Mouse (Mus musculus) hindbrain, embryonic 12.5 days (tissue): ENCODE measurements around the gene Nfkbil1. TPM values are rescaled to one million over a fixed set of nuclear protein-coding genes. Genes with fewer than 3 reads are reported as not detected.

Experiments used
- ATAC-seq: fragments of 200-750 bp; cut with Nextera tagmentation; 2 replicates; pipeline ENCODE4 v1.8.0; 2017; ENCODE audit warnings: moderate TSS enrichment; ENCODE audit not compliant: low FRiP score
- H3K27ac ChIP-seq: fragments of 300-500 bp; sonication (generic); 2 replicates; pipeline ENCODE4 v1.5.1; 2016; ENCODE audit warnings: mild to moderate bottlenecking
- H3K27me3 ChIP-seq: fragments of 300-500 bp; sonication (generic); 2 replicates; pipeline ENCODE4 v1.6.1; 2016; ENCODE audit warnings: mild to moderate bottlenecking
- H3K36me3 ChIP-seq: fragments of 300-500 bp; sonication (generic); 2 replicates; pipeline ENCODE4 v1.6.1; 2016; ENCODE audit warnings: mild to moderate bottlenecking
- H3K4me1 ChIP-seq: fragments of 300-500 bp; sonication (generic); 2 replicates; pipeline ENCODE4 v1.6.1; 2016
- H3K4me2 ChIP-seq: fragments of 300-500 bp; sonication (generic); replicated peaks from 2 replicates; pipeline ENCODE4 v1.6.1; 2016; ENCODE audit warnings: mild to moderate bottlenecking
- H3K4me3 ChIP-seq: fragments of 300-500 bp; sonication (generic); 2 replicates; pipeline ENCODE4 v1.5.1; 2016; ENCODE audit warnings: mild to moderate bottlenecking
- H3K9ac ChIP-seq: fragments of 300-500 bp; sonication (generic); 2 replicates; pipeline ENCODE4 v1.6.1; 2016; ENCODE audit warnings: mild to moderate bottlenecking, moderate library complexity
- H3K9me3 ChIP-seq: fragments of 300-500 bp; sonication (generic); replicated peaks from 2 replicates; pipeline ENCODE4 v1.6.1; 2016; ENCODE audit warnings: mild to moderate bottlenecking
- WGBS: fragments of 180-500 bp; shearing (Covaris S2); methylation state at CpG from one replicate; pipeline ENCODE4 v1.1.7; 2016; 5-methylcytosine and 5-hydroxymethylcytosine counted together
- polyA plus RNA-seq: library from polyadenylated mRNA; unstranded; fragments of >200 nt; fragmentation: Nextera tagmentation; extraction: Ambion mirVana; gene quantifications from 2 replicates; pipeline ENCODE4 v1.2.1, GENCODE M21; 2016

The Nfkbil1 gene
- polyA plus RNA-seq, 1 experiment from 2014 or later = 12.2 TPM

DNA sequence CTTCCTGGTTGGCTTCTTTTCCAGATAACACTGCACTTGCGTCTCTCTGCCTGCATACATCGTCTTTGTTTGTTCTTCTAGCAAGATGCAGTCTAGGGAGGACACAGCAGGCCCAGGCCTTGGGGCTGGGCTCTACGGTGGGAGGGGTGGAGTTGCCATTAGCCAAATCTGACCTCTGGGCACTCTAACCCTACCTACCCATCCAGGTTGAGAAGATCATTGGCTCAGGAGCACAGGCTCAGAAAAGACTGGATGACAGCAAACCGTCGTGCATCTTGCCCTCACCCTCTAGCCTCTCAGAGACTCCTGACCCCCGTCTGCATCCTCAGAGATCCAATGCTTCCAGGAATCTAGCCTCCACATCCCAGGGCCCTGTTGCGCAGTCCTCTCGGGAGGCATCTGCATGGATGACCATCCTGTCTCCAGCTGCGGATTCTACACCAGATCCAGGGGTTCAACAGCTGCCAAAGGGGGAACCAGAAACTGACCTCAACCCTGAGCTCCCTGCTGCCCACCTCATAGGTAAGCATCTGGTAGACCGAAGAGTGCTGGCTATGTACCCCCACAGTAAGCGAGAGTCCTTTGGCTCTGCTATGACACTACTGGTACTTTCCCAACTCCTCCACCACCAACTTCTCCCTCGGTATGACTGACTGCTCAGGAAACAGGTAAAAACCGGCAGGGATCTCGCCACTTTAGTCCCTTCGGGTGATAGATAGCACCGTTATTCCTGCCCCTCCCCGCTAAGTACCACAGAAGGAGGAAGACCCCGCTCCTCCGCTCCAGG is 40.6 kb downstream of the Nfkbil1 start:
- Histone ChIP-seq H3K9ac (no peak overlapping the region), H3K4me1 (peaks cover 18% of the 10 kb centered on the region), H3K27me3 (peaks cover 52% of the 10 kb centered on the region), H3K36me3 (no peaks in the 10 kb centered on the region), H3K9me3 (no peaks in the 10 kb centered on the region), H3K27ac (no peak overlapping the region), H3K4me3 (peak overlapping the region; percentile 35), H3K4me2 (peak overlapping the region; percentile 60)
- 42% methylated on average over 19 of the region's 19 CpGs for WGBS
- ATAC-seq = peak; percentile 38; the same call in 1 of the 2 replicates

GRCm38 (mm10) chr17:35193881-35194843 is 41.4 kb downstream of the Nfkbil1 start, which contains the start of gene Ltb:
Gene Ltb, plus strand, starts transcription at chr17:35194439.
- no peak for ATAC-seq
- Histone ChIP-seq H3K36me3 (no peaks in the 10 kb centered on the region), H3K4me2 (peak within 1 kb of the TSS; percentile 60), H3K27ac (no peak within 1 kb of the TSS), H3K9ac (no peak within 1 kb of the TSS), H3K4me3 (peak within 1 kb of the TSS; percentile 35), H3K4me1 (peaks cover 18% of the 10 kb centered on the region), H3K9me3 (no peaks in the 10 kb centered on the region), H3K27me3 (peaks cover 54% of the 10 kb centered on the region)
- WGBS = 67% methylated on average over 28 of the region's 28 CpGs

DNA sequence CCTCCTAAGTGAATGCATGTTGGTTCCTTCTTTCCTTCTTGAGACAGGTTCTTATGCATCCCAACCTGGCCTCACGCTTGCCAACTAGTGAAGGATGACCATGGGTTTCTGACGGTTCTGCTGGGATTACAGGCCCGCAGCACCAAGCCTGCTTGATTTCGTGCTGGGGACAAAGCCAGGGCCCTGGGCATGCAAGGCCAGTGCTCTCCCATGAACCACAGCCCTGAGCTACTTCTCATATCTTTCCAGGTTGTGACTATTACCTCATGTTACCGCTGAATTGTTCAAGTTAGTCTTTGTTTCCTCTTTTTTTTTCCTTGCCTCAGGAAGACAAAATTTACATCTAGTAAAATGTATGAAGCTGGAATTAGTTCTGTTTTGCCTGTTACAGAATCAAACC is 42.7 kb downstream of the Nfkbil1 start:
- ATAC-seq = no peak
- Histone ChIP-seq H3K4me2 (no peak overlapping the region), H3K36me3 (no peaks in the 10 kb centered on the region), H3K4me3 (no peak overlapping the region), H3K27ac (no peak overlapping the region; the same call in 1 of the 2 replicates), H3K4me1 (peaks cover 18% of the 10 kb centered on the region), H3K9me3 (no peaks in the 10 kb centered on the region), H3K9ac (no peak overlapping the region), H3K27me3 (peaks cover 46% of the 10 kb centered on the region)
- WGBS = 89% methylated on average over 5 of the region's 5 CpGs

GRCm38 (mm10) chr17:35191723-35192122 is 43.9 kb downstream of the Nfkbil1 start:
- Histone ChIP-seq H3K9ac (no peak overlapping the region), H3K4me2 (no peak overlapping the region), H3K27me3 (peaks cover 38% of the 10 kb centered on the region), H3K4me1 (peaks cover 18% of the 10 kb centered on the region), H3K9me3 (no peaks in the 10 kb centered on the region), H3K4me3 (no peak overlapping the region), H3K27ac (no peak overlapping the region), H3K36me3 (no peaks in the 10 kb centered on the region)
- no peak for ATAC-seq
- WGBS = 65% methylated on average over 2 of the region's 2 CpGs

- no peak overlapping the region for H3K27ac ChIP-seq
- H3K9ac ChIP-seq = no peak overlapping the region
- H3K9me3 ChIP-seq = no peaks in the 10 kb centered on the region
- no peak overlapping the region for H3K4me3 ChIP-seq
- peaks cover 11% of the 10 kb centered on the region for H3K4me1 ChIP-seq
- peaks cover 22% of the 10 kb centered on the region for H3K27me3 ChIP-seq
- H3K36me3 ChIP-seq = no peaks in the 10 kb centered on the region
- 71% methylated on average over 4 of the region's 4 CpGs for WGBS
- ATAC-seq = no peak
- no peak overlapping the region for H3K4me2 ChIP-seq
Measured at GRCm38 (mm10) chr17:35190096-35190495, 45.5 kb downstream of the Nfkbil1 start.

DNA sequence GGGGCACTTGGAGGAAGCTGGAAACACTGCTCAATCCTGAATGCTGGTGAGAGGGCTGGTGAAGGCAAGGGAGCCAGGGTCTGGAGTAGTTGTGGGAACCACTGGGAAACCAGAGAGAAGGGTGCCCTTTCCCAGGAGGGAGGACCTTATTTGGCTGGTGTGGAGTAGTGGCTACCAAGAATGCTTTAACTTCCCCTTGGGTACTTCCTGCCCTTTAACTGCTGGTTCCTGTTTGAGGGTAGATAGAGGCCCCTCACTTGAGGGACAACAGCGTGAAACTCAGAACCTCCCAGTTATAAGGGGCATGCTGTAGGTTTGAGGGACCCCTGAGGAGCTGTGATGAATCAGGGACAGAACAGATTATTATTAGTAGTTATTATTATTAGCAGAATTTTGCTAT is 46.4 kb downstream of the Nfkbil1 start:
- Histone ChIP-seq H3K4me3 (no peak overlapping the region), H3K27ac (no peak overlapping the region), H3K4me1 (peaks cover 4% of the 10 kb centered on the region), H3K9me3 (no peaks in the 10 kb centered on the region), H3K36me3 (no peaks in the 10 kb centered on the region), H3K4me2 (no peak overlapping the region), H3K27me3 (peaks cover 15% of the 10 kb centered on the region), H3K9ac (no peak overlapping the region)
- ATAC-seq = no peak
- WGBS = 73% methylated on average over 1 of the region's 1 CpGs

DNA sequence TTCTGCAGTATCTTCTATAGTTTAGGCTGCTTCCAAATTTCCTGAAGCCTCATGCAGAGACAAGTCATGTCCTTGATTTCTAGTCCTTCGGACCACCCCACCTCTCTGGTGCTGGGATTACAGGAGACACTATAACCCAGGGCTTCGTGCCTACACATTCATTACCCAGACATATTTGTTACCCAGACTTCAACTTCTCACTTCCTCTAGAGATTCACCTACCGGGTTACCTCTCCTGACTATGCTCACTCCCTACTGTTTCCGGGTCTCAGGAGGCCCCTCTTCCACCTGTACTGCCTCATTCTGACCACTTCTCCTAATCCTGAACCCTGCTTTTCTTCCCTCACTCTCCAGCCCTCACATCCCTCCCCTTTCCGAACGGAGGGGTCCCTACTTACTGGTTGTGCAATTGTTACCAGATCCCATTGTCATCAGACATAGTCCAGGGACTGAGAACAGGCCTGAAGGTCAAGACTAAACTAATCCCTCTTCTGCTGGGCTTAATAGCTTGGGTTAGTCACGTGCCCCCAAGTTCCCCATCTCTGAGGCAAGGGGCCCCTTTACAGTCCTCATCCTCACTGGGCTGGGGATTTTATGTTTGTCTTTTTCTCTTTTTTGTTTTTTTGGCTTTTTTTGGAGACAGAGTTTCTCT is 47.5 kb downstream of the Nfkbil1 start, which contains the start of gene Lst1:
Gene Lst1 (minus strand): TSS at position 481 of the 652 bp plus-strand sequence.
- Histone ChIP-seq H3K4me1 (peaks cover 4% of the 10 kb centered on the region), H3K27ac (no peak within 1 kb of the TSS), H3K9me3 (no peaks in the 10 kb centered on the region), H3K4me2 (no peak within 1 kb of the TSS), H3K4me3 (no peak within 1 kb of the TSS), H3K36me3 (no peaks in the 10 kb centered on the region), H3K27me3 (0 out of 2 replicates have a peak, but pooled peaks cover 9% of the 10 kb centered on the region), H3K9ac (no peak within 1 kb of the TSS)
- ATAC-seq = no peak
- WGBS = 67% methylated on average over 7 of the region's 7 CpGs

DNA sequence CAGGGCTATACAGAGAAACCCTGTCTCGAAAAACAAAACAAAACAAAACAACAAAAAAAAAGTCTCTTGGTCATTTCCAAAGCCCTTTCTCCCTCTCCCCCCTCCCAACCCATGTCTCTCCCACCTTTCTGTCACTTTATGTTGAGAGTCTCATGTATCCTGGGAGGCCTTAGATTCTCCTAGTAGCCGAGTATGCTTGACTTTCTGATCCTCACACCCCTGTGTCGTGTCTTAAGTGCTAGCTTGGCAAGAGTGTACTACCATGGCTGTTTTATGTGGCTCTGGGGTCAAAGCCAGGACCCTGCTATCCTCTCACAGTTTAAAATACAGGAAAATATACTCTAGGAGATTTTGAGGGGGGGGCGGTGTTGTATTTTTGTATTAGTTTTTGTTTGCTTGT is 48.2 kb downstream of the Nfkbil1 start:
- 0 out of 2 replicates have a peak, but pooled peaks cover 6% of the 10 kb centered on the region for H3K27me3 ChIP-seq
- no peaks in the 10 kb centered on the region for H3K36me3 ChIP-seq
- peaks cover 4% of the 10 kb centered on the region for H3K4me1 ChIP-seq
- H3K4me2 ChIP-seq = no peak overlapping the region
- WGBS = 81% methylated on average over 4 of the region's 4 CpGs
- H3K9me3 ChIP-seq = no peaks in the 10 kb centered on the region
- H3K27ac ChIP-seq = no peak overlapping the region
- no peak overlapping the region for H3K9ac ChIP-seq
- H3K4me3 ChIP-seq = no peak overlapping the region
- no peak for ATAC-seq

- no peak overlapping the region for H3K9ac ChIP-seq
- H3K4me1 ChIP-seq = peaks cover 4% of the 10 kb centered on the region
- 1% methylated on average over 4 of the region's 4 CpGs for WGBS
- H3K36me3 ChIP-seq = no peaks in the 10 kb centered on the region
- H3K27ac ChIP-seq = peak overlapping the region; percentile 57
- H3K4me3 ChIP-seq = peak overlapping the region; percentile 30
- ATAC-seq = peak; percentile 43; the same call in 1 of the 2 replicates
- 0 out of 2 replicates have a peak, but pooled peaks cover 6% of the 10 kb centered on the region for H3K27me3 ChIP-seq
- peak overlapping the region; percentile 53 for H3K4me2 ChIP-seq
- no peaks in the 10 kb centered on the region for H3K9me3 ChIP-seq
Measured at GRCm38 (mm10) chr17:35186681-35187080, 48.9 kb downstream of the Nfkbil1 start.

DNA sequence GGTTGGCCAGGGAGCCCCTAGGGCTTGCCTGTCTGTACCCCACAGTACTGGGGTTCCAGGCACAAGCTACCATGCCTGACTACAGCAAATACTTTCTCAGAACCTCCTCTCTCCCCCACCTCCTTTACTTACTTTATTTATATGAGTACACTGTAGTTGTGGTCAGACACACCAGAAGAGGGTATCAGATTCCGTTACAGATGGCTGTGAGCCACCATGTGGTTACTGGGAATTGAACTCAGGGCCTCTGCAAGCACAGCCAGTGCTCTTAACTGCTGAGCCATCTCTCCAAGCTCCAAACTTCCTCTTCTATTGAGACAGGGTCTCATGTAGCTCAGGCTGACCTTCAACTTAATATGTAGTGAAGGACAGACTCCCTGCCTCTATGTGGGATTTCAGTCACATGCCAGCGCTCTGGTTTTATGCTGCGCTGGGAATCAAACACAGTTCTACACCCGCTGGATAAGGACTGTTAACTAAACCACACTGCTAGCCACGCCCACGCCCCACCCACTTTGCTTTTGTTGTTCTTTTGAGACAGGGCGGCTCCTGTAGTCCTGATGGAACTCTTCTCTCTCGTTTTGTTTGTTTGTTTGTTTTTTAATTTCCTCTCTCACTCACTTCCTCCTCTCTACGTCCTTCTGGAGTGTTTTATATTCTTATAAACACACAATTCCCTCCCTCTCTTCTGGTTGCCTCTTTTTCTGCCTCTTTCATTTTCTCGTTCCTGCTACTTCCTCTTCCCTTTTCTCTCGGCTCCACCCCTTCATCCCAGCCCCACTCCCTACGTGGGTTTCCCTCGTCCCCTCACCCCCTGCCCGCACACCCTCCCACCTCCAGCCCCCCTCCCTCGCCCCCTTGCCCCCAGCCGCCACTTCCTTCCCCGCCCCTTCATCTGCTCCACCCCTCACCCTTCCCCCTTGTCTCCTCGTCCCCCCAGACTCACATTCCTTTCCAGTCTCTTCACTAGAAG is 49.7 kb downstream of the Nfkbil1 start:
- Histone ChIP-seq H3K4me2 (peak overlapping the region; percentile 53), H3K9me3 (no peaks in the 10 kb centered on the region), H3K4me3 (peak overlapping the region; percentile 30), H3K27me3 (0 out of 2 replicates have a peak, but pooled peaks cover 6% of the 10 kb centered on the region), H3K4me1 (peaks cover 4% of the 10 kb centered on the region), H3K9ac (peak overlapping the region; percentile 50; the same call in 1 of the 2 replicates), H3K36me3 (no peaks in the 10 kb centered on the region), H3K27ac (peak overlapping the region; percentile 57)
- 2% methylated on average over 18 of the region's 18 CpGs for WGBS
- peak; percentile 11; the same call in 1 of the 2 replicates for ATAC-seq

GRCm38 (mm10) chr17:35180093-35180492 is 55.5 kb downstream of the Nfkbil1 start:
- no peaks in the 10 kb centered on the region for H3K9me3 ChIP-seq
- no peak overlapping the region for H3K27ac ChIP-seq
- no peak overlapping the region for H3K4me3 ChIP-seq
- WGBS = 91% methylated on average over 5 of the region's 5 CpGs
- H3K4me1 ChIP-seq = no peaks in the 10 kb centered on the region
- H3K36me3 ChIP-seq = no peaks in the 10 kb centered on the region
- 0 out of 2 replicates have a peak, but pooled peaks cover 2% of the 10 kb centered on the region for H3K27me3 ChIP-seq
- H3K4me2 ChIP-seq = no peak overlapping the region
- no peak for ATAC-seq
- H3K9ac ChIP-seq = no peak overlapping the region
